Mouse (Mus musculus) lung, embryonic 16.5 days (tissue): ENCODE data around the gene Dnajc7. TPM values are rescaled to one million over a fixed set of nuclear protein-coding genes. Genes with fewer than 3 reads are reported as not detected.

Source experiments
- ATAC-seq: fragments of 200-750 bp; cut with Nextera tagmentation; 2 replicates; pipeline ENCODE4 v1.8.0; 2017; ENCODE audit warnings: low read depth, mild to moderate bottlenecking, moderate library complexity
- H3K27ac ChIP-seq: fragments of 300-500 bp; sonication (generic); 2 replicates; pipeline ENCODE4 v1.5.1; 2014; ENCODE audit warnings: mild to moderate bottlenecking, control low read depth, low read length
- H3K27me3 ChIP-seq: fragments of 300-500 bp; sonication (generic); 2 replicates; pipeline ENCODE4 v1.6.1; 2014; ENCODE audit warnings: low read depth, low read length, mixed read lengths; ENCODE audit not compliant: control insufficient read depth, insufficient read depth
- H3K36me3 ChIP-seq: fragments of 300-500 bp; sonication (generic); 2 replicates; pipeline ENCODE4 v1.6.1; 2014; ENCODE audit warnings: low read length; ENCODE audit not compliant: control insufficient read depth, insufficient read depth
- H3K4me1 ChIP-seq: fragments of 300-500 bp; sonication (generic); replicated peaks from 2 replicates; pipeline ENCODE4 v1.6.1; 2014; ENCODE audit warnings: low read length, mixed read lengths; ENCODE audit not compliant: control insufficient read depth, insufficient read depth
- H3K4me2 ChIP-seq: fragments of 300-500 bp; sonication (generic); 2 replicates; pipeline ENCODE4 v1.6.1; 2014; ENCODE audit warnings: low read depth, low read length, control low read depth
- H3K4me3 ChIP-seq: fragments of 300-500 bp; sonication (generic); 2 replicates; pipeline ENCODE4 v1.5.1; 2014; ENCODE audit warnings: mild to moderate bottlenecking, low read length, control low read depth
- H3K9ac ChIP-seq: fragments of 300-500 bp; sonication (generic); 2 replicates; pipeline ENCODE4 v1.6.1; 2014; ENCODE audit warnings: low read length, control low read depth
- H3K9me3 ChIP-seq: fragments of 300-500 bp; sonication (generic); 2 replicates; pipeline ENCODE4 v1.6.1; 2016; ENCODE audit warnings: low read length; ENCODE audit not compliant: control insufficient read depth
- WGBS: fragments of 180-500 bp; shearing (Covaris S2); extraction: QIAGEN DNeasy Blood & Tissue Kit; methylation state at CpG from one replicate; pipeline ENCODE4 v1.1.7; 2014; 5-methylcytosine and 5-hydroxymethylcytosine counted together
- polyA plus RNA-seq: library from polyadenylated mRNA; unstranded; fragments of >200 nt; fragmentation: Nextera tagmentation; extraction: Ambion mirVana; gene quantifications from 2 replicates; pipeline ENCODE4 v1.2.1, GENCODE M21; 2015

Dnajc7 gene
- polyA plus RNA-seq, 1 experiment from 2014 or later: 230 TPM

GRCm38 (mm10) chr11:100569789-100570188 is 50.2 kb downstream of the Dnajc7 start:
- no peak overlapping the region for H3K27ac ChIP-seq
- H3K4me3 ChIP-seq: no peak overlapping the region
- H3K27me3 ChIP-seq: peaks cover 3% of the 10 kb centered on the region
- H3K4me2 ChIP-seq: no peak overlapping the region
- peaks cover 13% of the 10 kb centered on the region; the same call in 1 of the 2 replicates for H3K4me1 ChIP-seq
- H3K9me3 ChIP-seq: 0 out of 2 replicates have a peak, but pooled peaks cover 2% of the 10 kb centered on the region
- WGBS: 55% methylated on average over 9 of the region's 9 CpGs
- H3K36me3 ChIP-seq: no peaks in the 10 kb centered on the region
- H3K9ac ChIP-seq: no peak overlapping the region
- ATAC-seq: no peak

- H3K27me3 ChIP-seq: peaks cover 3% of the 10 kb centered on the region
- H3K27ac ChIP-seq: no peak overlapping the region
- WGBS: 63% methylated on average over 8 of the region's 8 CpGs
- no peak overlapping the region for H3K9ac ChIP-seq
- no peaks in the 10 kb centered on the region for H3K36me3 ChIP-seq
- H3K4me2 ChIP-seq: no peak overlapping the region
- peaks cover 10% of the 10 kb centered on the region; the same call in 1 of the 2 replicates for H3K4me1 ChIP-seq
- ATAC-seq: no peak
- no peak overlapping the region for H3K4me3 ChIP-seq
- H3K9me3 ChIP-seq: no peaks in the 10 kb centered on the region
Measured at GRCm38 (mm10) chr11:100568692-100569091, 51.3 kb downstream of the Dnajc7 start.

GRCm38 (mm10) chr11:100567815-100568245 is 52.1 kb downstream of the Dnajc7 start:
- H3K4me3 ChIP-seq: no peak overlapping the region
- H3K27me3 ChIP-seq: peaks cover 3% of the 10 kb centered on the region
- H3K9ac ChIP-seq: no peak overlapping the region
- no peak overlapping the region for H3K27ac ChIP-seq
- H3K4me2 ChIP-seq: no peak overlapping the region
- H3K4me1 ChIP-seq: peaks cover 10% of the 10 kb centered on the region; the same call in 1 of the 2 replicates
- no peaks in the 10 kb centered on the region for H3K9me3 ChIP-seq
- no peak for ATAC-seq
- 30% methylated on average over 9 of the region's 9 CpGs for WGBS
- H3K36me3 ChIP-seq: no peaks in the 10 kb centered on the region

- Histone ChIP-seq H3K36me3 (no peaks in the 10 kb centered on the region), H3K4me1 (peaks cover 10% of the 10 kb centered on the region; the same call in 1 of the 2 replicates), H3K4me3 (no peak overlapping the region), H3K9me3 (no peaks in the 10 kb centered on the region), H3K27me3 (peaks cover 3% of the 10 kb centered on the region), H3K9ac (no peak overlapping the region), H3K4me2 (no peak overlapping the region), H3K27ac (no peak overlapping the region)
- 58% methylated on average over 5 of the region's 5 CpGs for WGBS
- ATAC-seq: no peak
Measured at GRCm38 (mm10) chr11:100567229-100567628, 52.7 kb downstream of the Dnajc7 start.

- no peaks in the 10 kb centered on the region for H3K4me1 ChIP-seq
- no peaks in the 10 kb centered on the region for H3K9me3 ChIP-seq
- no peaks in the 10 kb centered on the region for H3K36me3 ChIP-seq
- H3K27me3 ChIP-seq: no peaks in the 10 kb centered on the region
- no peak overlapping the region for H3K4me3 ChIP-seq
- H3K27ac ChIP-seq: no peak overlapping the region
- no peak for ATAC-seq
- H3K9ac ChIP-seq: no peak overlapping the region
- WGBS: 90% methylated on average over 6 of the region's 6 CpGs
- no peak overlapping the region for H3K4me2 ChIP-seq
Measured at GRCm38 (mm10) chr11:100564703-100565102, 55.3 kb downstream of the Dnajc7 start.

- H3K27me3 ChIP-seq: no peaks in the 10 kb centered on the region
- WGBS: 56% methylated on average over 15 of the region's 15 CpGs
- H3K9me3 ChIP-seq: no peaks in the 10 kb centered on the region
- no peak overlapping the region for H3K4me2 ChIP-seq
- no peak overlapping the region for H3K4me3 ChIP-seq
- H3K4me1 ChIP-seq: no peaks in the 10 kb centered on the region
- no peak overlapping the region for H3K9ac ChIP-seq
- H3K36me3 ChIP-seq: no peaks in the 10 kb centered on the region
- H3K27ac ChIP-seq: no peak overlapping the region
- ATAC-seq: no peak
Measured at GRCm38 (mm10) chr11:100564297-100564696, 55.7 kb downstream of the Dnajc7 start.

- no peaks in the 10 kb centered on the region for H3K4me1 ChIP-seq
- no peak overlapping the region for H3K9ac ChIP-seq
- no peaks in the 10 kb centered on the region for H3K36me3 ChIP-seq
- H3K27me3 ChIP-seq: no peaks in the 10 kb centered on the region
- no peak for ATAC-seq
- no peak overlapping the region for H3K4me2 ChIP-seq
- WGBS: 62% methylated on average over 5 of the region's 5 CpGs
- H3K27ac ChIP-seq: no peak overlapping the region
- no peak overlapping the region for H3K4me3 ChIP-seq
- H3K9me3 ChIP-seq: no peaks in the 10 kb centered on the region
Measured at GRCm38 (mm10) chr11:100561748-100562147, 58.2 kb downstream of the Dnajc7 start.

- Histone ChIP-seq H3K4me3 (no peak overlapping the region), H3K9me3 (no peaks in the 10 kb centered on the region), H3K27ac (no peak overlapping the region), H3K4me1 (no peaks in the 10 kb centered on the region), H3K36me3 (no peaks in the 10 kb centered on the region), H3K27me3 (no peaks in the 10 kb centered on the region), H3K9ac (no peak overlapping the region), H3K4me2 (no peak overlapping the region)
- WGBS: 32% methylated on average over 7 of the region's 7 CpGs
- no peak for ATAC-seq
Measured at GRCm38 (mm10) chr11:100559476-100559875, 60.5 kb downstream of the Dnajc7 start.

- no peak overlapping the region for H3K4me3 ChIP-seq
- H3K27me3 ChIP-seq: no peaks in the 10 kb centered on the region
- ATAC-seq: no peak
- H3K4me2 ChIP-seq: no peak overlapping the region
- H3K27ac ChIP-seq: no peak overlapping the region
- 67% methylated on average over 3 of the region's 3 CpGs for WGBS
- H3K4me1 ChIP-seq: no peaks in the 10 kb centered on the region
- H3K9ac ChIP-seq: no peak overlapping the region
- no peaks in the 10 kb centered on the region for H3K36me3 ChIP-seq
- H3K9me3 ChIP-seq: no peaks in the 10 kb centered on the region
Measured at GRCm38 (mm10) chr11:100557563-100557962, 62.4 kb downstream of the Dnajc7 start.

- H3K36me3 ChIP-seq: no peaks in the 10 kb centered on the region
- H3K4me2 ChIP-seq: peak overlapping the region; percentile 53
- peak overlapping the region; percentile 25 for H3K4me3 ChIP-seq
- 17% methylated on average over 11 of the region's 11 CpGs for WGBS
- peak; percentile 81 for ATAC-seq
- H3K9ac ChIP-seq: peak overlapping the region; percentile 53
- no peaks in the 10 kb centered on the region; the same call in 1 of the 2 replicates for H3K4me1 ChIP-seq
- no peak overlapping the region for H3K27ac ChIP-seq
- no peaks in the 10 kb centered on the region for H3K27me3 ChIP-seq
- H3K9me3 ChIP-seq: no peaks in the 10 kb centered on the region
Measured at GRCm38 (mm10) chr11:100555583-100555982, 64.4 kb downstream of the Dnajc7 start.
